Mouse (Mus musculus) spleen, adult 2 months (tissue): ENCODE measurements at regions not wholly inside any gene's neighbourhood (a gene's known extent, or its start where the extent isn't known, plus 50 kb on each side); places are given as distances from the start of the nearest gene placed in this dataset.

ENCODE experiments used
- DNase-seq, 2 experiments: peaks; one replicate each; pipeline versions ENCODE4 v3.0.0 to v3.0.0-alpha.2; 2012 to 2021; ENCODE audit warnings: low spot score in 2 of 2, low read depth in 1 of 2
- H3K27ac ChIP-seq: fragments of 200-500 bp; 2 replicates; pipeline ENCODE4 v1.5.1; 2012; ENCODE audit warnings: low read length, inconsistent platforms; ENCODE audit not compliant: insufficient read depth
- H3K27me3 ChIP-seq: fragments of 200-500 bp; 2 replicates; pipeline ENCODE4 v1.6.1; 2012; ENCODE audit warnings: mild to moderate bottlenecking, moderate library complexity, low read length, inconsistent platforms; ENCODE audit not compliant: control insufficient read depth, insufficient read depth
- H3K36me3 ChIP-seq: fragments of 200-500 bp; 2 replicates; pipeline ENCODE4 v1.6.1; 2012; ENCODE audit warnings: mild to moderate bottlenecking, low read length, inconsistent platforms; ENCODE audit not compliant: control insufficient read depth, insufficient read depth
- H3K4me1 ChIP-seq: fragments of 200-500 bp; 2 replicates; pipeline ENCODE4 v1.6.1; 2011; ENCODE audit warnings: inconsistent platforms; ENCODE audit not compliant: control insufficient read depth, insufficient read depth, insufficient read length
- H3K4me3 ChIP-seq: fragments of 200-500 bp; 2 replicates; pipeline ENCODE4 v1.5.1; 2011; ENCODE audit warnings: mild to moderate bottlenecking, inconsistent platforms; ENCODE audit not compliant: insufficient read depth, insufficient read length; ENCODE audit errors: extremely low read depth
- CTCF ChIP-seq: fragments of 200-500 bp; IDR thresholded peaks from 2 replicates; pipeline ENCODE4 v1.5.1; 2011; ENCODE audit warnings: mild to moderate bottlenecking, inconsistent platforms; ENCODE audit not compliant: insufficient read depth, insufficient read length, insufficient replicate concordance; ENCODE audit errors: extremely low read depth
- POLR2A ChIP-seq: fragments of 200-500 bp; IDR thresholded peaks from 2 replicates; pipeline ENCODE4 v1.6.1; 2011; ENCODE audit warnings: low read depth, low read length, inconsistent platforms
- WGBS: fragments of 180-500 bp; shearing (Covaris S2); methylation state at CpG from one replicate; pipeline ENCODE4 v1.1.7; 2018; 5-methylcytosine and 5-hydroxymethylcytosine counted together

- Histone ChIP-seq H3K27ac (no peak overlapping the region), H3K27me3 (no peaks in the 10 kb centered on the region), H3K36me3 (no peaks in the 10 kb centered on the region), H3K4me3 (no peak overlapping the region), H3K4me1 (no peaks in the 10 kb centered on the region)
- DNase-seq, result no peak
- WGBS, result 66% methylated on average over 2 of the region's 2 CpGs
- no peak for TF ChIP-seq CTCF
Observed at GRCm38 (mm10) chr6:17400147-17400546, 63.5 kb upstream of the Met start.

- 93% methylated on average over 1 of the region's 1 CpGs for WGBS
- TF ChIP-seq CTCF (no peak), POLR2A (no peak)
Observed at GRCm38 (mm10) chr6:17408094-17408493, 55.5 kb upstream of the Met start.

GRCm38 (mm10) chr6:17409703-17410408, 53.7 kb upstream of the Met start:
- no peaks in the 10 kb centered on the region for H3K27me3 ChIP-seq
- TF ChIP-seq CTCF (no peak), POLR2A (no peak)
- DNase-seq, result peak in 1 of 2 experiments; percentile 12
- H3K4me1 ChIP-seq, result no peaks in the 10 kb centered on the region
- no peak overlapping the region for H3K27ac ChIP-seq
- H3K36me3 ChIP-seq, result no peaks in the 10 kb centered on the region
- H3K4me3 ChIP-seq, result no peak overlapping the region
- WGBS, result 18% methylated on average over 9 of the region's 9 CpGs

More at GRCm38 (mm10) chr6:17408094-17408493, 55.5 kb upstream of the Met start:
- Histone ChIP-seq H3K4me1 (no peaks in the 10 kb centered on the region), H3K27me3 (no peaks in the 10 kb centered on the region), H3K27ac (no peak overlapping the region), H3K36me3 (no peaks in the 10 kb centered on the region), H3K4me3 (no peak overlapping the region)
- DNase-seq, result no peak

GRCm38 (mm10) chr6:17410409-17410722, 53.2 kb upstream of the Met start:
- Histone ChIP-seq H3K4me1 (no peaks in the 10 kb centered on the region), H3K27me3 (no peaks in the 10 kb centered on the region), H3K27ac (no peak overlapping the region), H3K4me3 (no peak overlapping the region), H3K36me3 (no peaks in the 10 kb centered on the region)
- no peak for DNase-seq
- WGBS, result 52% methylated on average over 4 of the region's 4 CpGs
- no peak for TF ChIP-seq POLR2A
- no peak for TF ChIP-seq CTCF
